Mouse (Mus musculus): ENCODE measurements around the gene H2afz.
"Not testable (repeated sequence)": the region's sequence is repeated elsewhere in the genome, so short reads cannot be mapped to it uniquely, and the experiment has no call there.

The H2afz gene

DNA sequence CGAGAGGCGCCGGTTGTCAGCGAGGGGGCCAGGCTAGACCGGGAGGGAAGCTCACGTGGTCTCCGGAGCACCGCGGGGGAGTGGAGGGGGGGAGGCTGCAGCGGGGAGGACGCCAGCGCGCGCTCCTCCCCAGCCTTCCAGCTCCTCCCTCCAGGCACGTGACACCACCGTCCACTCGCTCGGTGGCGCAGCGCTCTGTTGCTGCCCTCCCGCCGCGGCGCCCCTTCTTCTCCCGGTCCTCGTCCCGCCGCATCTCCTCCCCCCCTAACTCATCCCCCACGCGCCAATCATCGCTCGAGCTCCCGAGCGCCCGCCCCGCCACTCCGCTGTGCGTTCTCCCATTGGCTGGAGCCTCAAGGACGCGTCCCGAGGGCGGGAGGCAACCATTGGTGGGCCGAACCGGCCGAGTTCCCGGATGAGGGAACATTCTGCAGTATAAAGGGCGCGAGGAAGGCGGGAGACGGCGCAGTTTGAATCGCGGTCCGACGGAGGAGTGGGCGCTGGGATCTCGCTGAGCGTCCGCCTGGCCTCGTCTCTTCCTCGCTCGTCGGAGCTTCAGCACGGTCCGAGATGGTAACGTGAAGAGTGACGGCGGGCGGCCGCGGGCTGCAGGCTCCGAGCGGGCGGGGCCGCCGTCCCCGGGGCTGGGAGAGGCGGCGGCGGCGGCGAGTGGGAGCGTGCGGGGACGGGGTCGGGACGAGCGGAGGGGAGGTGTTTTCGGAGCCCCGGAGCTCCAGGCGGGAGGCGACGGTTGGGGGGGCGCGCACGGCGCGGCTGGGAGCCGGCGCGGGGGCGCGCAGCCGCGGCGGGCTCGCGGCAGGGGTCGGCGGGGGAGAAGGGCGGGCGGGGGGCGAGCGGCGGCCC is at the start of gene H2afz:
Gene H2afz, plus strand, starts transcription at position 364 of the 864 bp plus-strand sequence.
- DNase-seq (ENCODE audit: low spot score): peak; percentile 96

DNA sequence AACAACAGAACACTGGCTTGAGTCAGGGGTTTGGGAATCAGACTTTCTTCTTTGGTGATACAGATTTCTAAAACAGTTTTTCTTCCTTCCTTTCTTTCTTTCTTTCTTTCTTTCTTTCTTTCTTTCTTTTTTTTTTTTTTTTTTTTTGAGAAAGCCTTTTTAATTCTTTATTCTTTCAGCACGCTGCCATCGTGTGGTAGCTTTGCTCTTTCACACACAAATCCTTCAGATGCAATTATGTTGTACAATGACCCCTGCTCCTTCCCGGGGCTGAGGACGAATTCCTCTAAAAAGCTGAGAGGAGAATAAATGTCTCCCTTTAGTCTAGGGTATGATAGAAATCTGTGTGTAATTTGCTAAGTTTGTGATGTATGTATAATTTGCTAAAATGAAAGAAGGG is 45.6 kb upstream of the H2afz start:
- no peak for DNase-seq (ENCODE audit: low spot score)

DNA sequence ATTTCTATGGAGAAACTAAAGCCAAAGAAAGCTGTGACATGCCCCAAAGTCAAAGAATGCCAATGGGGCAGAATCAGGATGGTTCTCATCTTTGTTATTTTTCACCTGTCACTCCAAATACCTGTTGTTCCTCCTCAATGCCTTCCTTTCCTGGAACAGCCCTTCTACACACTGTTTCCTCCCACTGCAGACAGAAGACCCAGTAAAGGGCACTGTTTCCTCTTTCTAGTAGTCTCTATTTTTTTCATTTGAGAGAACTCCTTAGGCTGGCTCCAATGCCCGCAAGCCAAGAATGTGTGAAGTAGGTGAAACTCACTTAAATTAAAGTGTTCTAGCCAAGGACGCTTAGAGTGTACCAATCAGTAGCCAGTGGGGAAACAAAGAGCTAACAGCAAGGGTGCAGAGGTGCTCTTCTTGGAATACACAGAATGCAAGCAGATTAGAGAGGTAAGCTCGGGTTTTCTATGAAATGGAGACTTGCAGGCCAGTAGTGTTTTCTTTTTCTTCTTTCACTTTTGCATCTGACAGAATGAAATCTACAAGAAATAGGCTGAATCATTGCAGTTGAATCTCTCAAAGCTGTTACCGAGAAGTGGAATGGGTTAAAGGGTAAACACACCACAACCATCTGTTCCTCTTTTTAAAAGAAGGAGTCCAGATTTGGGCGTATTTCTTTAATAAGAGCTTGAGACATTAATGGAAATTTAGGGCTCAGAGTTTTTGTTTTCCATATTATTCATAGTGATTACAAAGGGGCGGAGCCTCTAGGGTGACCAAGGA is 43.4 kb upstream of the H2afz start:
- no peak for DNase-seq (ENCODE audit: low spot score)

GRCm38 (mm10) chr3:137823317-137823716 is 41.0 kb upstream of the H2afz start:
- DNase-seq (ENCODE audit: low spot score): no peak

DNA sequence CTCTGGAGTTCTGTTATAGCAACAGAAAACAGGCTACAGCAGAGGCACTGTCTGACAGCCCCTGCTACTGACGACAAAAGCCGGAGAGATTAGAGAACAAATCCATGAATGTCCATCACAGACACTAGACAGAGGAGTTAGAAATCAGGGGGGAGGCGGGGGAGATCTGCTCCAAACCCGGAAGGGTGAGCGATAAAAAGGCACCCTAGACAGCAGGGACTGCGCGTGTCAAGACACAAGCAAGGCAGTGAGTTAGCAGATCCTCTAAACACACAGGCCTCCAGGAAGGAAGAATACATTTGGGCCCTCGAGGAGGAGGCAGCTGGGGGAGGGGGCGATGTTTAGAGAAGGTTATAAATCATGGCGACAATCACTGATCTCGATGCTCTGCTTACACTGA is 36.6 kb upstream of the H2afz start:
- DNase-seq (ENCODE audit: low spot score): no peak

DNA sequence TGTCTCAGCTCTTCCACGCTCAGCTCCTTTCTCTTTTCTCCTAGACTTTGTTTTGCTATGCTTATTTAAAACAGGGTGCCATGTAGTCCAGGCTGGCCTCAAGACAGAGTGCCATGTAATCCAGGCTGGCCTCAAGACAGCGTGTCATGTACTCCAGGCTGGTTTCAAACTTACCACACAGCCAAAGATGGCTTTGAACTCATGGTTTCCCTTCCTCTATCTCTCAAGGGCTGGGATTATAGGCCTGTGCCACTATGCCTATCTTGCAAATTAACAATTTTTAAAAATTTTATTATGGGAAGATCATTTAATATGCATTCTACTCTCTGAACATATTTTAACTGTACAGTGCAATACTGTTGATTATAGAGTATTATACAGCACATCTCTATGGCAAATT is 33.1 kb upstream of the H2afz start:
- DNase-seq (ENCODE audit: low spot score): no peak

- no peak for DNase-seq (ENCODE audit: low spot score)
Observed at GRCm38 (mm10) chr3:137833128-137833527, 31.2 kb upstream of the H2afz start.

DNA sequence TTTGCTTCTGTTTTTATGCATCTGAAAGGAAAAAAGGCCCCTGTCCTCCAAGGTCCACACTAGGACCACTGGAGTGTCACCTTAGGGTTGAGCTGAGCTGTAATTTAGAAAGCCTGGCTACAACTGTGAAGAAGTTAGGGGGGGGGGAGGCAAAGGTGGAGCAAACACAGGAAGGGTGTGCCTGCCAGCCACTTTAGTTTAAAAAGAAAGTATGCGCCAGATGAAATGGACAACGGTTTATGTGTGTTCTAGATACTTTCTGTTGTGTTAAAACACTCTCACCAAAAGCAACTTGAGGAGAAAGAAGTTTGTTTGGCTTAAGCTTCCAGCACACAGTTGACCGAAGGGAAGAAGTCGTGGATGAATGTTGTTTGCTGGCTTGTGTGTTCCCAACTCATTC is 30.6 kb upstream of the H2afz start:
- DNase-seq (ENCODE audit: low spot score): no peak

- no peak for DNase-seq (ENCODE audit: low spot score)
Observed at GRCm38 (mm10) chr3:137836543-137836942, 27.7 kb upstream of the H2afz start.

- no peak for DNase-seq (ENCODE audit: low spot score)
Observed at GRCm38 (mm10) chr3:137838160-137838559, 26.1 kb upstream of the H2afz start.

GRCm38 (mm10) chr3:137842944-137843343 is 21.3 kb upstream of the H2afz start:
- DNase-seq (ENCODE audit: low spot score): no peak

GRCm38 (mm10) chr3:137844263-137844662 is 20.0 kb upstream of the H2afz start:
- DNase-seq (ENCODE audit: low spot score): no peak

DNA sequence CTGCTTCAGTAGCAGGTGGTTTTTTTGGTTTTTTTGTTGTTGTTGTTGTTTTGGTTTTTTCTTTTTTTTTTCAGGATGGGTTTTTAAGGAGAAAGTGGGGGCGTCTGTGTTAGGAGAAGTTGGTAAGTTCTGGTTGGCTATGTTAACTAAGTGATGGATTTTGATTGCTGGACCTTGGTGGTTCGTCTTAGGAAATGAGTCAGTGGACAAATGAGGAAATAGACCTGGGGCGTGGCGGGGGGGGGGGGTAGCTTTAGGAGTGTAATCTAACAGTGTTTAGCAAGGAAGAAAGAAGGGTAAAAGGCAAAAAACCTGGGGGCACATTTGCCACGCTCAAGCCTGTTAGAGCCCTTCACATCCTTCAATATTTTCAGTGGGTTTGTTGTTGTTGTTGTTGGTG is 17.7 kb upstream of the H2afz start:
- no peak for DNase-seq (ENCODE audit: low spot score)

GRCm38 (mm10) chr3:137848354-137848753 is 15.9 kb upstream of the H2afz start:
- DNase-seq (ENCODE audit: low spot score): no peak

DNA sequence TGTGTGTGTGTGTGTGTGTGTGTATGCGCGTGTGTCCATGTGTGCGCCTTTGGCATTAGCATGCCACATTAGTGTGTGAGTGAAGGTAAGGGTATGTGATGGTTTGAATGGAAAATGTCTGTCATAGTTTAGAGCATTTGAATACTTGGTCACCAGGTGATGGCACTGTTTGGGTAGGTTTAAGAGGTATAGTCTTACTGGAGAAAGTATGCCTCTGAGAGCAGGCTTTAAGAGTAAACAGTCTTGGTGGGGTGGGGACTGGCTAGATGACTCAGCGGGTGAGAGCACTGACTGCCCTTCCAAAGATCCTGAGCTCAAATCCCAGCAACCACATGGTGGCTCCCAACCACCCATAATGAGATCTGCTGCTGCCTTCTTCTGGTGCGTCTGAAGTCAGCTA is 14.6 kb upstream of the H2afz start:
- no peak for DNase-seq (ENCODE audit: low spot score)

DNA sequence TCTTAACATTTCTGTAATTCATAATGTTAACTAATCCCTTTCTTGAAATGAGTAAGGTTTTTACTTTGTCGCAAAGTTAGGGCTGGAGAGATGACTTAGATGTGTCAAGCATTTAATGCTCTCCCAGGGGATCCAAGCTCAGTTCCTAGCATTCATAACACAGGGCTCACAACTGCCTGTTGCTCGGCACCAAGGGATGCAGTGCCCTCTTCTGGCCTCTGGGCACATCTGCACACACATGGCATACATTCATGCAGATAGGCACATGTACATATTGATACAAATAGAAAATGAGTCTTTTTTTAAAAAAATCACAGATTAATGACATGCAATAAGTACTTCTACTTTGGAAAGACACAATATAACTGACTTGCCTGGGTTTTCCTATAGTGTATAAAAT is 13.1 kb upstream of the H2afz start:
- no peak for DNase-seq (ENCODE audit: low spot score)

DNA sequence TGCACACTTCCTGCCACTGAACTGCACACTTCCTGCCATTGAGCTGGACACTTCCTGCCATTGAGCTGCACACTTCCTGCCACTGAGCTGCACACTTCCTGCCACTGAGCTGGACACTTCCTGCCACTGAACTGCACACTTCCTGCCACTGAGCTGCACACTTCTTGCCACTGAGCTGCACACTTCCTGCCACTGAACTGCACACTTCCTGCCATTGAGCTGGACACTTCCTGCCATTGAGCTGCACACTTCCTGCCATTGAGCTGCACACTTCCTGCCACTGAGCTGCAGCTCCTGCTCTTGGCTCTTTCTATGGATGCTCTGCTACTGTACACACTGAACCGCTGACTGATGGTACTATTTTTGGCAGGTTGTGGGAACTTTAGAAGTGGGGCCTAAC is 11.3 kb upstream of the H2afz start:
- not testable (repeated sequence) for DNase-seq (ENCODE audit: low spot score)

- DNase-seq (ENCODE audit: low spot score): no peak
Observed at GRCm38 (mm10) chr3:137855328-137855727, 9.0 kb upstream of the H2afz start.

DNA sequence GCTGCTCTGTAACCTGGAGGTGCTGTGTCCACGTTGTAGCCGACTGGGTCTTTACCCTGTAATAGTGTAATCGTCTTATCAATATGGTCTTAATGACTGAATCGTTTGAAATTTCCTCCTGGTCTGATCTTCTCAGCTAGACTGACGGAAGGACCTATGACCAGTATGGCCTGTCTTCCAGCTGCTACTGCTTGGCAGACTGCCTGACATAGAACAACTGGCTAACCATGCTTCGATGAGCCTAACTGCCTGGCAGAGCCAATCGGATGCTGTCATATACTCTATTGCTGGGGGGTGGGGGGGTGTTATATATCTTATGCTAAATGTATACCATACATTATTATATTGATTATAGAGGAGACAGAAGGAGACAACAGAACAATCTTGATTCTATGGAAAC is 8.2 kb upstream of the H2afz start:
- DNase-seq (ENCODE audit: low spot score): no peak

- DNase-seq (ENCODE audit: low spot score): no peak
Observed at GRCm38 (mm10) chr3:137860394-137861170, 3.7 kb upstream of the H2afz start.

GRCm38 (mm10) chr3:137861436-137861835 is 2.9 kb upstream of the H2afz start:
- DNase-seq (ENCODE audit: low spot score): no peak

DNA sequence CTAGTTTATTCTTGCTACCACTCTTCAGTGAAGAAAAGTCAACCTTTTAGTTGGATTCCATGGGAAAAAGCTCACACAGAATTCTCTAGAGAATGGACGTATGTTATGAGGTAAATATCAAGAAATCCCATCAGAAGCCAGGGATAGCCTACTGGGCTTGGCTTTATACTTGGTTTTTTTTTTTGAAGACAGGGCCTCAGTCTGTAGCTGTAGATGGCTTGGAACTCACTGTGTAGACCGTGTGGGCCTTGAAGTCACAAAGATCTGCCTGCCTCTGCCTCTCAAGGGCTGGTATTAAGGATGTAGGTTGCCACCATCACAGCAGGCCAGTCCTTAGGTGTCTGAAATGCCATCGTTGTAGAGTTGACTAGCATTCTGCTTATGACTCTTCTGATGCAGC is 1.7 kb upstream of the H2afz start:
- DNase-seq (ENCODE audit: low spot score): no peak
